Comparison of ENCODE assay signal across 8 mouse cellular contexts in genomic region chr14:17172330-17173110, GRCm38 (mm10).
A peak's percentile ranks its signal among the peaks of the same experiment; 100 is the strongest.
DNase-seq lines count a peak whose midpoint lies in the region; ATAC-seq and TF ChIP-seq lines count a peak whose summit lies in the region.

No protein-coding gene starts in this region.

- ATAC-seq in embryonic facial prominence, embryonic 15.5 days (ENCODE audit: insufficient number of reproducible peaks, low FRiP score, low TSS enrichment, low read depth): peak; percentile 88
- peak; percentile 97 for ATAC-seq in kidney, embryonic 14.5 days (ENCODE audit: low FRiP score, low TSS enrichment)
- no peak for ATAC-seq in liver, embryonic 15.5 days (ENCODE audit: insufficient read depth)
- ATAC-seq in neural tube, embryonic 12.5 days (ENCODE audit: low FRiP score, low read depth): peak; percentile 94

- no peak overlapping the region for H3K27ac ChIP-seq in cerebellum, adult 2 months (ENCODE audit: insufficient read depth, low read length)
- no peak overlapping the region for H3K27ac ChIP-seq in embryonic facial prominence, embryonic 15.5 days (replicated peaks)
- 0 out of 2 replicates have a peak overlapping the region, but pooled peaks have one; percentile 38 for H3K27ac ChIP-seq in heart, embryonic 10.5 days
- no peak overlapping the region for H3K27ac ChIP-seq in kidney, embryonic 14.5 days (ENCODE audit: low read depth, low read length)
- H3K27ac ChIP-seq in liver, embryonic 15.5 days (replicated peaks): no peak overlapping the region
- H3K27ac ChIP-seq in neural tube, embryonic 12.5 days: no peak overlapping the region

- no peak for TF ChIP-seq POLR2A in cerebellum, adult 2 months (IDR thresholded peaks at IDR 0.05; ENCODE audit: borderline replicate concordance, insufficient read depth, low read length)

- H3K4me2 ChIP-seq in embryonic facial prominence, embryonic 15.5 days (replicated peaks): peak overlapping the region; percentile 84
- peak overlapping the region; percentile 88 for H3K4me2 ChIP-seq in kidney, embryonic 14.5 days (replicated peaks; ENCODE audit: low read depth, low read length)
- peak overlapping the region; percentile 55 for H3K4me2 ChIP-seq in liver, embryonic 15.5 days
- H3K4me2 ChIP-seq in neural tube, embryonic 12.5 days (replicated peaks): peak overlapping the region; percentile 85

- DNase-seq in cerebellum, adult 2 months: peak; percentile 3 to 7
- DNase-seq in cerebellum, adult 11-12 months: no peak
- peak; percentile 79 for DNase-seq in heart, embryonic 10.5 days (ENCODE audit: low spot score)
- peak; percentile 49 for DNase-seq in thymus, postnatal 4 days

- H3K4me3 ChIP-seq in cerebellum, adult 2 months (replicated peaks; ENCODE audit: insufficient read depth, low read depth, low read length): no peak overlapping the region
- peak overlapping the region; percentile 49 for H3K4me3 ChIP-seq in embryonic facial prominence, embryonic 15.5 days (replicated peaks)
- peak overlapping the region; percentile 63 for H3K4me3 ChIP-seq in heart, embryonic 10.5 days
- H3K4me3 ChIP-seq in kidney, embryonic 14.5 days (ENCODE audit: low read length): peak overlapping the region; percentile 46
- peak overlapping the region; percentile 23; the same call in 1 of the 2 replicates for H3K4me3 ChIP-seq in liver, embryonic 15.5 days (replicated peaks)
- peak overlapping the region; percentile 50 for H3K4me3 ChIP-seq in neural tube, embryonic 12.5 days

- no peaks in the 10 kb centered on the region for H3K27me3 ChIP-seq in cerebellum, adult 2 months (ENCODE audit: control insufficient read depth, insufficient read depth, low read length)
- H3K27me3 ChIP-seq in embryonic facial prominence, embryonic 15.5 days: peaks cover 11% of the 10 kb centered on the region
- H3K27me3 ChIP-seq in heart, embryonic 10.5 days (ENCODE audit: insufficient read depth, poor library complexity, severe bottlenecking): peaks cover 17% of the 10 kb centered on the region
- peaks cover 8% of the 10 kb centered on the region for H3K27me3 ChIP-seq in kidney, embryonic 14.5 days (ENCODE audit: control insufficient read depth, insufficient read depth, low read length)
- peaks cover 12% of the 10 kb centered on the region for H3K27me3 ChIP-seq in liver, embryonic 15.5 days
- H3K27me3 ChIP-seq in neural tube, embryonic 12.5 days (replicated peaks): 0 out of 2 replicates have a peak, but pooled peaks cover 10% of the 10 kb centered on the region

- H3K9me3 ChIP-seq in embryonic facial prominence, embryonic 15.5 days (replicated peaks): no peaks in the 10 kb centered on the region
- no peaks in the 10 kb centered on the region for H3K9me3 ChIP-seq in heart, embryonic 10.5 days
- H3K9me3 ChIP-seq in kidney, embryonic 14.5 days (ENCODE audit: control insufficient read depth, low read length): no peaks in the 10 kb centered on the region
- H3K9me3 ChIP-seq in liver, embryonic 15.5 days (replicated peaks): no peaks in the 10 kb centered on the region
- H3K9me3 ChIP-seq in neural tube, embryonic 12.5 days: no peaks in the 10 kb centered on the region

- no peaks in the 10 kb centered on the region for H3K4me1 ChIP-seq in cerebellum, adult 2 months (ENCODE audit: control insufficient read depth, insufficient read depth, low read length)
- H3K4me1 ChIP-seq in embryonic facial prominence, embryonic 15.5 days: peaks cover 11% of the 10 kb centered on the region
- H3K4me1 ChIP-seq in heart, embryonic 10.5 days: peaks cover 13% of the 10 kb centered on the region
- peaks cover 6% of the 10 kb centered on the region; the same call in 1 of the 2 replicates for H3K4me1 ChIP-seq in kidney, embryonic 14.5 days (ENCODE audit: control insufficient read depth, insufficient read depth, low read length)
- no peaks in the 10 kb centered on the region for H3K4me1 ChIP-seq in liver, embryonic 15.5 days (replicated peaks)
- peaks cover 17% of the 10 kb centered on the region for H3K4me1 ChIP-seq in neural tube, embryonic 12.5 days

- H3K9ac ChIP-seq in embryonic facial prominence, embryonic 15.5 days: peak overlapping the region; percentile 2; the same call in 1 of the 2 replicates
- H3K9ac ChIP-seq in kidney, embryonic 14.5 days (ENCODE audit: low read depth, low read length): peak overlapping the region; percentile 37; the same call in 1 of the 2 replicates
- H3K9ac ChIP-seq in liver, embryonic 15.5 days: no peak overlapping the region
- peak overlapping the region; percentile 55; the same call in 1 of the 2 replicates for H3K9ac ChIP-seq in neural tube, embryonic 12.5 days

- WGBS in cerebellum, adult 2 months: 1% methylated on average over 34 of the region's 35 CpGs
- WGBS in embryonic facial prominence, embryonic 15.5 days: 2% methylated on average over 35 of the region's 35 CpGs
- 3% methylated on average over 35 of the region's 35 CpGs for WGBS in heart, embryonic 10.5 days
- WGBS in kidney, embryonic 14.5 days: 2% methylated on average over 35 of the region's 35 CpGs
- 2% methylated on average over 35 of the region's 35 CpGs for WGBS in liver, embryonic 15.5 days (ENCODE audit: insufficient replicate concordance)
- whole genome bisulfite sequencing in neural tube, embryonic 12.5 days: 2% methylated on average over 35 of the region's 35 CpGs

- TF ChIP-seq CTCF in cerebellum, adult 2 months (IDR thresholded peaks at IDR 0.05; ENCODE audit: borderline replicate concordance, insufficient read depth, low read depth, low read length): no peak

- H3K36me3 ChIP-seq in embryonic facial prominence, embryonic 15.5 days: no peaks in the 10 kb centered on the region
- no peaks in the 10 kb centered on the region for H3K36me3 ChIP-seq in heart, embryonic 10.5 days
- no peaks in the 10 kb centered on the region for H3K36me3 ChIP-seq in kidney, embryonic 14.5 days (ENCODE audit: control insufficient read depth, insufficient read depth, low read length)
- no peaks in the 10 kb centered on the region for H3K36me3 ChIP-seq in liver, embryonic 15.5 days (replicated peaks)
- H3K36me3 ChIP-seq in neural tube, embryonic 12.5 days: no peaks in the 10 kb centered on the region
